Mouse (Mus musculus) limb, embryonic 10.5 days (tissue): ENCODE results near the gene Farsa. TPM values are rescaled to one million over a fixed set of nuclear protein-coding genes. Genes with fewer than 3 reads are reported as not detected.
"Not testable (repeated sequence)": the region's sequence is repeated elsewhere in the genome, so short reads cannot be mapped to it uniquely, and the experiment has no call there.

Experiments used
- DNase-seq: peaks from one replicate; pipeline ENCODE4 v3.0.0-alpha.2; 2017; ENCODE audit warnings: low spot score
- H3K27ac ChIP-seq: fragments of 300-500 bp; sonication (generic); 2 replicates; pipeline ENCODE4 v1.5.1; 2016; ENCODE audit warnings: mild to moderate bottlenecking
- H3K27me3 ChIP-seq: fragments of 300-500 bp; sonication (generic); 2 replicates; pipeline ENCODE4 v1.6.1; 2016; ENCODE audit warnings: low read depth, mild to moderate bottlenecking; ENCODE audit not compliant: poor library complexity, severe bottlenecking
- H3K36me3 ChIP-seq: fragments of 300-500 bp; sonication (generic); 2 replicates; pipeline ENCODE4 v1.6.1; 2016; ENCODE audit warnings: mild to moderate bottlenecking, moderate library complexity
- H3K4me1 ChIP-seq: fragments of 300-500 bp; sonication (generic); 2 replicates; pipeline ENCODE4 v1.6.1; 2016
- H3K4me3 ChIP-seq: fragments of 300-500 bp; sonication (generic); 2 replicates; pipeline ENCODE4 v1.5.1; 2016; ENCODE audit warnings: mild to moderate bottlenecking, moderate library complexity
- H3K9me3 ChIP-seq: fragments of 300-500 bp; sonication (generic); replicated peaks from 2 replicates; pipeline ENCODE4 v1.6.1; 2016; ENCODE audit warnings: mild to moderate bottlenecking
- WGBS: fragments of 180-500 bp; shearing (Covaris S2); methylation state at CpG from one replicate; pipeline ENCODE4 v1.1.7; 2016; 5-methylcytosine and 5-hydroxymethylcytosine counted together
- polyA plus RNA-seq: library from polyadenylated mRNA; unstranded; fragments of >200 nt; fragmentation: Nextera tagmentation; extraction: Ambion mirVana; gene quantifications from 2 replicates; pipeline ENCODE4 v1.2.1, GENCODE M21; 2016

Farsa gene
- polyA plus RNA-seq, 1 experiment from 2014 or later: 149 TPM

DNA sequence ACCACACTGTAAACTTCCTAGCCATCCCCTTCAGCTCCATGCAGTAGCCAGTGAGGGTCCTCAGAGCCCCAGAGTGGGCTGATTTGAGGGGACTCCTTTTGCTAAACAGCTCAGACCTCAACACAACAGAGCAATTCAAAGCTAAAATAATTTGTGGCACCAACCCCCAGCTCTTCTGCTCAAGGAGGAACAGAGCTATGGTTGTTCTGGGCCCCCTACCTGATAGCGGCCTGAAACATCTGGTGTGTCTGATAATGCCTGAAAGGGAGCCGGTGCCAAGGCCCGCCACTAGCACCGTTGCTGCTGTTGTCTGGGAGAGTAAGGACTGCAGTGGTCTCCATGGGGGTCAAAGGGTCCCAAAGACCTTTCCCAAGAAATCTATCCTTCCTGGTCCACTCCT lies 44.3 kb downstream of the Farsa start:
- no peak for DNase-seq
- Histone ChIP-seq H3K27ac (peak overlapping the region; percentile 19; the same call in 1 of the 2 replicates), H3K4me3 (no peak overlapping the region), H3K27me3 (peaks cover 37% of the 10 kb centered on the region), H3K4me1 (peaks cover 18% of the 10 kb centered on the region), H3K36me3 (no peaks in the 10 kb centered on the region), H3K9me3 (no peaks in the 10 kb centered on the region)
- 68% methylated on average over 4 of the region's 4 CpGs for WGBS

DNA sequence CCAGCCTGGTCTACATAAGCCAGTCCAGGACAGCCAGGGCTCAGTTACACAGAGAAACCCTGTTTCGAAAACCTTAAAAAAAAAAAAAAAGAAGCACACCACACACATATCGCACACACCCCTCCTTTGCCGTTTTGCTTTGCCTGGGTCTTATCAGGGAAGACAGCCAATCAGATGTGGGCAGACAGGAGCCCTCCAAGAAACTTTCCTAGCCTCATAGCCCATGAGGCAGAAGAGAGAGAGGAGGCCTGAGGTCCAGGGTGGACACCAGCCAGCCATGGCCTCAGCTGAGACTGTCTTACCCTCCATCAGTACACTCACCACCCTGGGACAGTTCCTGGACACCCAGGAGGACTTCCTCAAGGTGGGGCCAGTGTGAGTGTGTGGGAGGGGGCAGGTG lies 45.0 kb downstream of the Farsa start, which contains the start of gene Klf1:
Gene Klf1, plus strand, starts transcription at position 177 of the 400 bp plus-strand sequence.
- Histone ChIP-seq H3K4me3 (peak within 1 kb of the TSS; percentile 75), H3K36me3 (no peaks in the 10 kb centered on the region), H3K4me1 (peaks cover 18% of the 10 kb centered on the region), H3K27me3 (peaks cover 37% of the 10 kb centered on the region), H3K27ac (peak within 1 kb of the TSS; percentile 87), H3K9me3 (no peaks in the 10 kb centered on the region)
- 82% methylated on average over 3 of the region's 3 CpGs for WGBS
- no peak for DNase-seq

DNA sequence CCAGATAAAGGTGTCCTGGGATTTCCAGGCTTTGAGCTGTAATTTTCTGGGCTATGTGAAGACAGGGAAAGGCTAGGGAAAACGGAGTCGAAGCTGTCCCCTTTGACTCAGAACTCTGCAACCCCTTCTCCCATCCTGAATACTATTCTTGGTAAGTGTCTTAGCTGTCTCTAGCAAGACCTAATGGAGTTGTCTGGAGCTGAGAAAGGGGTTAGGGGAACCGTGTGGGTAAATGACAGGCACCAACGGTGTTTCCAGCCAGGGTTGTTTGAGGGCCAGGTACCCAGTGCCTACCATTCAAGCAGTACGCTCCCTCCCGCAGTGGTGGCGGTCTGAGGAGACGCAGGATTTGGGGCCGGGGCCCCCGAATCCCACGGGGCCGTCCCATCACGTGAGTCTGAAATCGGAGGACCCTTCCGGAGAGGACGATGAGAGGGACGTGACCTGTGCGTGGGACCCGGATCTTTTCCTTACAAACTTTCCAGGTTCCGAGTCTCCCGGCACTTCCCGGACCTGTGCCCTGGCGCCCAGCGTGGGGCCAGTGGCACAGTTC lies 45.7 kb downstream of the Farsa start:
- Histone ChIP-seq H3K27ac (peak overlapping the region; percentile 87), H3K36me3 (no peaks in the 10 kb centered on the region), H3K9me3 (no peaks in the 10 kb centered on the region), H3K27me3 (peaks cover 37% of the 10 kb centered on the region), H3K4me1 (peaks cover 18% of the 10 kb centered on the region), H3K4me3 (peak overlapping the region; percentile 75)
- 3% methylated on average over 24 of the region's 24 CpGs for WGBS
- DNase-seq: no peak

DNA sequence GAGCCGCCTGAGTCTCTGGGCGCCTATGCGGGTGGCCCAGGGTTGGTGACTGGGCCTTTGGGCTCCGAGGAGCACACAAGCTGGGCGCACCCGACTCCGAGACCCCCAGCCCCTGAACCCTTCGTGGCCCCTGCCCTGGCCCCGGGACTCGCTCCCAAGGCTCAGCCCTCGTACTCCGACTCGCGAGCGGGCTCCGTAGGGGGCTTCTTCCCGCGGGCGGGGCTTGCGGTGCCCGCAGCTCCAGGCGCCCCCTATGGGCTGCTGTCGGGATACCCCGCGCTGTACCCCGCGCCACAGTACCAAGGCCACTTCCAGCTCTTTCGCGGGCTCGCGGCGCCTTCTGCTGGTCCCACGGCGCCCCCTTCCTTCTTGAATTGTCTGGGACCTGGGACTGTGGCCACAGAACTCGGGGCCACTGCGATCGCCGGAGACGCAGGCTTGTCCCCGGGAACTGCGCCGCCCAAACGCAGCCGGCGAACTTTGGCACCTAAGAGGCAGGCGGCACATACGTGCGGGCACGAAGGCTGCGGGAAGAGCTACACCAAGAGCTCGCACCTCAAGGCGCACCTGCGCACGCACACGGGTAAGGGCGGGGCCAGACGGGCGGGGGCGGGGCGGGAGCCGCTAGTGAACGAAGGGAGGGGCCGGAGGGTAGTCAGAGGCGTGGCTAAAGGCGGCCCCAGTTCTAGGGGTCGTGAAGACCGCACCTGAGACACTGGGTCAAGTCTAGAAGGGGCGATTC lies 46.3 kb downstream of the Farsa start:
- Histone ChIP-seq H3K4me1 (peaks cover 19% of the 10 kb centered on the region), H3K27ac (peak overlapping the region; percentile 87), H3K9me3 (no peaks in the 10 kb centered on the region), H3K27me3 (peaks cover 37% of the 10 kb centered on the region), H3K36me3 (no peaks in the 10 kb centered on the region), H3K4me3 (peak overlapping the region; percentile 75)
- WGBS: under 1% methylated on average over 68 of the region's 68 CpGs
- peak; percentile 94 for DNase-seq

DNA sequence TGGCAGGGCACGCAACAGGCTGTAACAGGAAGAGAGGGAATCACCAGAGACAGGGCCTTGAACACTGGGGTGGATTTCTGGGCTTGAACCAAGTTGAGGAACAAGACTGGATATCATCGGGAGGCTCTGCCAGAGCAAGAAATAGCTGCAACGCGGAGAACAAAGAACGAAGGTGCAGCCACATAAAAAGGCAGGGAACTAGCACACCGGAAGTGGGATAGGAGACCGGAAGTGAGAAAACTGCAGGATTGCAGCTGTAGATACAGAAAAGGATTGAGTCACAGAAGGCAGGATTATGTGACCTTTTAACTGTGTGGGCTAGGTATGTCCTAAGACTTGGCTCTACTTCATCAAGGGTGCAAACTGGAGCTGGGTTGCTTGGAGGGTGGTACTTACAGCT lies 47.6 kb downstream of the Farsa start:
- WGBS: 86% methylated on average over 7 of the region's 7 CpGs
- H3K27ac ChIP-seq: no peak overlapping the region
- H3K4me3 ChIP-seq: no peak overlapping the region
- peaks cover 25% of the 10 kb centered on the region for H3K4me1 ChIP-seq
- DNase-seq: no peak
- H3K27me3 ChIP-seq: peaks cover 45% of the 10 kb centered on the region
- no peaks in the 10 kb centered on the region for H3K9me3 ChIP-seq
- no peaks in the 10 kb centered on the region for H3K36me3 ChIP-seq

DNA sequence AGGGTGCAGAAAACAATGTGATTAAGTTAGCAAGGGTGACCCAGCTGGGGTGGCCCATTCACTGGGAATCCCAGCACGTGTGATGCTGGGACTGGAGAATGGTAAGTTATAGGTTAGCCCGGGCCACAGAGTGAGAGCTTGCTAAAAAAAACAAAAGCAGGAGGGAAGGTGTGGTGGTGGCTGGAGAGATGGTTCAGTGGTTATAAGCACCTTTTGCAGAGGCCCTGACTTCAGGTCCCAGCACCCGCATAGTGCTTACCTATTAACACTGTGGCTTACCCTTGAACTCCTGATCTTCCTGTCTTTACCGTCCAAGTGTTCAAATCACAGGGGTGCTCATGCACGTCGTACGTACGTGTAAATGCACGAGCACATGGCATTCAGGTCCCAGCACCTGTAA lies 50.2 kb downstream of the Farsa start:
- Histone ChIP-seq H3K9me3 (no peaks in the 10 kb centered on the region), H3K4me3 (no peak overlapping the region), H3K4me1 (peaks cover 32% of the 10 kb centered on the region), H3K27me3 (peaks cover 50% of the 10 kb centered on the region), H3K27ac (no peak overlapping the region), H3K36me3 (0 out of 2 replicates have a peak, but pooled peaks cover 5% of the 10 kb centered on the region)
- no peak for DNase-seq
- 93% methylated on average over 9 of the region's 9 CpGs for WGBS

DNA sequence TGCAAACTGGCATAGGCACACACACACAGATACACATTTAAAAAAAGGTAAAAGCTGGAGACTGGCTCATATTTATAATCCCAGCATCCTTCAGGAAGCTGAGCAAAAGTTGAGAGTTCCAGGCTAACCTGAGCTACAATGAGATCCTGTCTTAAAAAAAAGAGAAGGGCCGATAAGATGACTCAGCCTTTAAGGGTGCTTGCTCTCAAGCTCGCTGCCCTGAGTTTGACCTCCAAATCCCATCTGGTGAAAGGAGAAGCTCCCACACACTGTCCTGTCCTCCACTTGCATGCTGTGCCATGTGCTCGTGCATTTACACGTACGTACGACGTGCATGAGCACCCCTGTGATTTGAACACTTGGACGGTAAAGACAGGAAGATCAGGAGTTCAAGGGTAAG lies 50.7 kb downstream of the Farsa start:
- WGBS: 83% methylated on average over 8 of the region's 8 CpGs
- Histone ChIP-seq H3K4me1 (peaks cover 34% of the 10 kb centered on the region), H3K4me3 (no peak overlapping the region), H3K9me3 (no peaks in the 10 kb centered on the region), H3K27me3 (peaks cover 50% of the 10 kb centered on the region), H3K27ac (no peak overlapping the region), H3K36me3 (0 out of 2 replicates have a peak, but pooled peaks cover 5% of the 10 kb centered on the region)
- DNase-seq: no peak

DNA sequence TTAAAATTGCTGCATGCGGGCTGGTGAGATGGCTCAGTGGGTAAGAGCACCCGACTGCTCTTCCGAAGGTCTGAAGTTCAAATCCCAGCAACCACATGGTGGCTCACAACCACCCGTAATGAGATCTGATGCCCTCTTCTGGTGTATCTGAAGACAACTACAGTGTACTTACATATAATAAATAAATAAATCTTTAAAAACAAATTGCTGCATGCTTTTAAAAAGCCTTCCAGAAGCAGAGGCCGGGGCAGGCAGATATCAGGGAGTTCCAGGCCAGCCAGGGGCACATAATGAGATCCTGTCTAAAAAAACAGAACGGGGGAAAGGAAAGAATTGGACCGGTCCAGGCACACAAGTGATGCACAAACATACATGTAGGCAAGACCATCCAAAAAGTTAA lies 51.2 kb downstream of the Farsa start:
- H3K4me1 ChIP-seq: peaks cover 34% of the 10 kb centered on the region
- not testable (repeated sequence) for DNase-seq, H3K9me3 ChIP-seq, H3K36me3 ChIP-seq
- peaks cover 52% of the 10 kb centered on the region for H3K27me3 ChIP-seq
- H3K27ac ChIP-seq: peak overlapping the region; percentile 77
- WGBS: 37% methylated on average over 7 of the region's 7 CpGs
- peak overlapping the region; percentile 65 for H3K4me3 ChIP-seq

DNA sequence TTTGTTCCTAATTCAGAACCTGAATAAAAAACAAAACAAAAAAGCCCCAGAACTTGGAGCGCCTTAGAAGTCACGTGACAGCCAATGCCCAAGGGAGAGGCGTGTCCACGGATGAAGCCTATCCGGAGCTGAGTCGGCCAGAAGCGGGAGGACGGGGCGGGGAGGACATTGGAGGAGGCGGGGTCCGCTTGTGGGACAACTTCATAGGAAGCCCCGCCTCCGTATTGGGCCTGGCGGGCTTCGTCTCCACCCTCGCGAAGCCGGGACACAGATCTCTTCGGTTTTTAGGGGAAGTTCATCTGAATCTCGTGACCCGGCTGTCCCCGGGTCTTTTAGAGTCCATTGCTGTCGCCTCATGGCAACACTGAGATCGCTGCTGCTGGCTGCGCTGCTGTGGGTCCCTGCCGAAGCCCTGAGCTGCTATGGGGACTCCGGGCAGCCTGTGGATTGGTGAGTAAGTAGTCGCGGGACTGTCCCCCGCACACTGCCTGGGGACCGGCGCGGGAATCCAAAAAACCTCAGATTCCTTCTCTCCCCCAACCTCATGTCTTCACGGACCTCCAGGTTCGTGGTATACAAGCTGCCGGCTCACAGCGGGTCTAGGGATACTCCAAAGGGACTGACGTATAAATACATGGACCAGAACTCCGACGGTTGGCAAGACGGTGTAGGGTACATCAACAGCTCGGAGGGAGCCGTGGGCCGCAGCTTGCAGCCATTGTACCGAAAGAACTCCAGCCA lies 51.8 kb downstream of the Farsa start, which contains the start of gene Dnase2a:
Gene Dnase2a, plus strand, starts transcription at position 140 of the 741 bp plus-strand sequence.
- Histone ChIP-seq H3K36me3 (0 out of 2 replicates have a peak, but pooled peaks cover 5% of the 10 kb centered on the region), H3K27ac (peak within 1 kb of the TSS; percentile 79), H3K4me3 (peak within 1 kb of the TSS; percentile 65), H3K27me3 (peaks cover 58% of the 10 kb centered on the region), H3K4me1 (peaks cover 34% of the 10 kb centered on the region), H3K9me3 (no peaks in the 10 kb centered on the region)
- WGBS: 2% methylated on average over 45 of the region's 45 CpGs
- DNase-seq: peak; percentile 93

DNA sequence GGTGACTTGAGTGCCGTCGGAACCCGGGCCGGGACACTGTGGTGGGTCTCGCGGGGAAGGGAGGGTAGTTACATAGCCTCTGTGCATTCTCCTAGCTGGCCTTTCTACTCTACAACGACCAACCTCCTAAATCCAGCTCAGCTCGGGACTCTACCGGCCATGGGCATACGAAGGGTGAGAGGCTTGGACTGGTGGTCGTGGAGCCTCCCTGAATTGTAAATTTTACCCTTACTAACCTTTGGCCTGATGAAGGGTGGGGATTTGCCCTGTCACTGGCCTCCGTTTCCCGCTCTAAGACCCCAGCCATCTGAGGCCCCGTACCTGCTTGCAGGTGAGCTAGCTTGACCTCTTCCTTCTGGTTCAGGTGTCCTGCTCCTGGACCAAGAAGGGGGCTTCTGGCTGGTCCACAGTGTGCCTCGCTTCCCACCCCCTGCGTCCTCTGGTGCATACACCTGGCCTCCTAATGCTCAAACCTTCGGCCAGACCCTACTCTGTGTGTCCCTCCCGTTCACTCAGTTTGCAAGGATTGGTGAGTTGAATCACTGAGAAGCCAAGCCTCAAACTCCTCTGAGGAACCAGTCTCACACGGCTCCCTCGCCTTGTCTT lies 52.5 kb downstream of the Farsa start:
- 0 out of 2 replicates have a peak, but pooled peaks cover 5% of the 10 kb centered on the region for H3K36me3 ChIP-seq
- H3K4me3 ChIP-seq: peak overlapping the region; percentile 65
- 49% methylated on average over 20 of the region's 20 CpGs for WGBS
- DNase-seq: no peak
- H3K4me1 ChIP-seq: peaks cover 32% of the 10 kb centered on the region
- peak overlapping the region; percentile 79; the same call in 1 of the 2 replicates for H3K27ac ChIP-seq
- no peaks in the 10 kb centered on the region for H3K9me3 ChIP-seq
- H3K27me3 ChIP-seq: peaks cover 63% of the 10 kb centered on the region

DNA sequence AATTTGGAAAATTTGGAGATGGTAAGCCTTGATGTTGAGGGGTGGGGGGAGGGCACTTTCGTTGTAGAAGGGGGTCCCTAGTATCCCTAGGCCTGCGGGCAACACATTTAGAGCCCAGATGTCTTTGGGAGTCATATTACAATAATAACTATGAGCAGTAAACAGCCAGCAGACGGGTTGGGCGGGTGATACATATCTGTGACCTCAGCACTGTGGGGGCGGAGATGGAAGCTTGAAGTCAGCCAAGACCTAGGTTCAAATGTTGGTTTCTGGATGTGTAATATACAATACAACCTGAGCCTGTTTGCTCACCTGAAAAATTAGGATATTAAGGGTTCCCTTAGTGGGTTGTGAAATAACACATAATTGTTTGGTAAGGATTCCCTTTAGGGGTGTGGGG lies 53.2 kb downstream of the Farsa start:
- Histone ChIP-seq H3K4me1 (peaks cover 32% of the 10 kb centered on the region), H3K4me3 (no peak overlapping the region), H3K9me3 (no peaks in the 10 kb centered on the region), H3K27ac (no peak overlapping the region), H3K36me3 (0 out of 2 replicates have a peak, but pooled peaks cover 5% of the 10 kb centered on the region), H3K27me3 (peaks cover 64% of the 10 kb centered on the region)
- WGBS: 79% methylated on average over 5 of the region's 5 CpGs
- no peak for DNase-seq

DNA sequence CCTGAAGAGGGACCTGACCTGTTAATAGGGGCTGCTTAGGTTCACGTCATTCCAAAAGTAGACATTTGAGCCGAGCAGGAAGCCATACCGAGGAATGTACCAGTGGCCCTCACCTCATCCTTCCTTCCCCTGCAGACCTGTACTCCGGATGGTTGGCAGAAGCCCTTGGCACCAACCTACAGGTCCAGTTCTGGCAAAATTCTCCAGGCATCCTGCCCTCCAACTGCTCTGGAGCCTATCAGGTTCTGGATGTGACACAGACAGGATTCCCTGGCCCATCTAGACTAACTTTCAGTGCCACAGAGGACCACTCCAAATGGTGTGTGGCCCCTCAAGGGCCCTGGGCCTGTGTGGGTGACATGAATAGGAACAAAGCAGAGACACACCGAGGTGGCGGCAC lies 53.8 kb downstream of the Farsa start:
- WGBS: 85% methylated on average over 6 of the region's 6 CpGs
- Histone ChIP-seq H3K36me3 (0 out of 2 replicates have a peak, but pooled peaks cover 5% of the 10 kb centered on the region), H3K4me3 (no peak overlapping the region), H3K9me3 (no peaks in the 10 kb centered on the region), H3K4me1 (peaks cover 32% of the 10 kb centered on the region), H3K27me3 (peaks cover 70% of the 10 kb centered on the region), H3K27ac (no peak overlapping the region)
- DNase-seq: no peak
